Mouse (Mus musculus) adrenal gland (tissue): ENCODE results near the gene Iqcf1.
"Not testable (repeated sequence)": the region's sequence is repeated elsewhere in the genome, so short reads cannot be mapped to it uniquely, and the experiment has no call there.

Source experiments
- intact Hi-C: fragments of 180-260 bp; cut with DNase I; formaldehyde crosslinking; loops from one replicate; pipeline ENCODE4 v1.15.1; 2025

The Iqcf1 gene

DNA sequence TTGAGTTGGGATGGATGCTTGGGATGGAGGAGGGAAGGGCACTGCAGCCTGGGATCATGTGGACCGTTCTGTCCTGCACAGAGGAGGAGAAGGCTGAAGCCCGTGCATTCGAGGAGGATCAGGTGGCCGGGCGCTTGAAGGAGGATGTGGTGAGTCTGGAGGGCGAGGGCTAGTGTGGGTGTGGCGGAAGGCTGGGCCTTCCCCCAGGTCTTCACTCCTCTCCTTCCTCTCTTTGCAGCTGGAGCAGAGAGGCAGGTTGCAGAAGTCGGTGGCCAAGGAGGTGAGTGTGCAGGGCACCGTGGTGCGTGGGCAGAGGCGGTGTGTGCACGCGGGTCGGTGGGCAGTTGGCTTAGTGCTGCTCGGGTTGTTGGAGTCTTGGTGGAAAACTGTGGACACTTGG is 18.7 kb upstream of the Iqcf1 start:
- intact Hi-C loops = no loop called here

DNA sequence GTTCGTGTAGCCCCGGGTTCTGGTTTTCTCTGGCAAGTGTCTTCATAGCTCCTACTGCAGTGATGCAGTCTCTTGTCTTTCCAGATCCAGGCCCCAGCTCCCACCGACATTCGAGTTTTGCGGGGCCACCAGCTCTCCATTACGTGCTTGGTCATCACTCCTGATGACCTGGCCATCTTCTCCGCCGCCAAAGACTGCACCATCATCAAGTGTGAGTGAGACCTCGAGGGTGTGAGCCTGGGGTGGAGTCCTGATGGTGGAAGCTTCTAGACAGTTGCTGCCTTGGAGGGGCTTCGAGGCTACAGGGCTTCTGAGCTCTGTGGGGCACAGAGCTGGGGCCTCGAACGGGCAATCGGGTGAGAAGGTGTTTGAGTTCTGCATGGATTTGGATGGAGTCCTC is 18.1 kb upstream of the Iqcf1 start:
- intact Hi-C loops = no loop called here

DNA sequence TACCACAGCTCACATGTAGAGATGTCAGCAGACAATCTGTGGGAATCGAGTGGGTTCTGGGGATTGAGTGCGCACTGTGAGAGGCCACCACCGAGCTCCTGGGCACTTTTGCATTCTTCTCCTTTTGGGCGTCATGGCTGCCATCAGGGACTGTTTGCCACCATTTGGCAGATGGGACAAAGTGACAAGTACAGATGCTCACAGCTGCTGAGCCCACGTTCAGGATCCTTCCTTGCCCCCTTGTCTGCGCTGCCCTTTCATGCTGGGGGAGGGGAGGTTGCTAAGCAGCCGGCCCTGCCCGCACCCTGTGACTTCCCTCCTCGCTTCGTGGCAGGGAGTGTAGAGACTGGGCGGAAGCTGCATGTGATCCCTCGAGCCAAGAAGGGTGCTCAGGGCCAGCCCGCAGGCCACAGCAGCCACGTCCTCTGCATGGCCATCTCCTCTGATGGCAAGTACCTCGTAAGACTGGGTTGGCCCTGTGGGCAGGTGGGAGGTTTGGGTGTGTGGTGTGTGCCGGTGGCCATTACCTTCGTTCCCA is 17.1 kb upstream of the Iqcf1 start:
- intact Hi-C loops = no loop called here

DNA sequence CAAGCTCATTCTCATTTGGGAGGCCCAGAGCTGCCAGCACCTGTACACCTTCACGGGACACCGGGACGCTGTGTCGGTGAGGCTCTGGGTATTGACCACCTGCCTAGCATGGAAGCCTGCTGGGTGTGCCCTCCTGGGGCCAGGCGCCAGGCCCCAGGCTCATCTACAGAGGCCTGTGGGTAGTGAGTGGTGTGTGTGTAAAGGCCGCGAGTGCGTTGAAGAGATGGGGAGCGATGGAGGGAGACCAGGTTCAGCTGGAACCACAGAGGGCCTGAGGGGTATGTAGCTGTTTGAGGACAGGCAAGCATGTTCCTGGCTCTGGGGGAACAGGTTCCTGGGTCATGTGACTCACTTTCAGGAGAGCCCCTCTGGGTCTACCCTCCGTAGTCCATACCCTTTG is 16.6 kb upstream of the Iqcf1 start:
- intact Hi-C loops = no loop called here

DNA sequence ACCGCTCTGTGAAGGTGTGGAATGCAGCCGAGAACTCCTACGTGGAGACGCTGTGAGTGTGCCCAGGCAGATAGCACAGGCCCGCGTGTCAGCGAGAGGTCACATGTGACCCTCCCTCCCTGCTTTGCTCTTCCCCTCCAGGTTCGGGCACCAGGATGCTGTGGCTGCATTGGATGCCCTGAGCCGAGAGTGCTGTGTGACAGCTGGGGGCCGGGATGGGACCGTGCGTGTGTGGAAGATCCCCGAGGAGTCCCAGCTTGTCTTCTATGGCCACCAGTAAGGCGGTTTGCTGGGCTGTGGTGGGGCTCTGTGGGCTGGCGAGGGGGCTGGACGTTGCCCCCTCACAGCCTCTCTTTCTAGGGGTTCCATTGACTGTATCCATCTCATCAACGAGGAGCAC is 16.2 kb upstream of the Iqcf1 start:
- intact Hi-C loops = no loop called here

DNA sequence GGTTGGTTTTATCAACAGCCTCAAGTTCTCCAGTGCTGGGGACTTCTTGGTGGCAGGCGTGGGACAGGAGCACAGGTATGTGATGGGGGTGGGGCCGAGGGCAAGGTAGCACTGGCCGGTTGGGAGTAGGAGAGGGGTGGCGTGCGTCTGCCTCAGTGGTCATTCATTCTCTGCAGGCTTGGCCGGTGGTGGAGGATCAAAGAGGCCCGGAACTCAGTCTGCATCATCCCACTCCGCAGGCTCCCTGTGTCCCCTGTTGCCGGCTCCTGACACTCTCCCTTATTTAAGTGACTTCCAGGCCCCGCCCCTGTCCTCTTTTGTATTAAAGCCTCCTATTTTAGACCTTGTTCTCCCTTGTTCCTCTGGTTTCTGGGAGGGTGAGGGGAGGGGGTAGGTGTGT is 14.7 kb upstream of the Iqcf1 start:
- intact Hi-C loops = no loop called here

DNA sequence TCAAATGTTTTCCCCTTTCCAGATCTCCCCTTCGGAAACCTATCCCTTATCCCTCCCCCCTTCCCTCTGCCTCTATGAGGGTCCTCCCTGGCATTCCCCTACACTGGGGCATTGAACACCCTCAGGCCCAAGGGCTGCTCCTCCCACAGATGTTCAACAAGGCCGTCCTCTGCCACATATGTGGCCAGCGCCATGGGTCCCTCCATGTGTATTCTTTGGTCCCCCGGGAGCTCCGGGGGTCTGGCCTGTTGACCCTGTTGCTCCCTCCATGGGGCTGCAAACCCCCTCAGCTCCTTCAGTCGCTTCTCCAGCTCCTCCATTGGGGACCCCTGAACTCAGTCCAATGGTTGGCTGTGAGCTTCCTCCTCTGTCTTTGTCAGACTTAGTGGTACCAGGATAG is 12.2 kb upstream of the Iqcf1 start:
- intact Hi-C loops = not testable (repeated sequence)

DNA sequence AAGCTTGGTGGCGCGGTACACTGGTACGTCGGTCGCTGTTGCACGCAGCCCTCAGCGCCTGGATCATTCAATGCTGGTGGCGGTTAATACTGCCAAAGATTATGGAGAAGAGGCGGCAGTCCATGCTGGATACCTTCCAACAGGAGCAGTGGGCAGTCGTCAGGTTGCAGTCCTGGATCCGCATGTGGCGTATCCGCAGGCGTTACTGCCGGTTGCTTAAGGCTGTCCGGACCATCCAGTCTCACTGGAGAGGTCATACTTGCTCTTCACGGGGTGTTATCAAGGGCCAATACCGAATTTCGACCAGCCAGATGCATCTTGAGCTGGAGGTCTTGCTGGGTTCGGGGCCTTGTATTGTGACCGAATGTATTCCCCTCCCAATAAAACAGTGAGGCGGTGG is 2.1 kb downstream of the Iqcf1 start:
- intact Hi-C loops = no loop called here

DNA sequence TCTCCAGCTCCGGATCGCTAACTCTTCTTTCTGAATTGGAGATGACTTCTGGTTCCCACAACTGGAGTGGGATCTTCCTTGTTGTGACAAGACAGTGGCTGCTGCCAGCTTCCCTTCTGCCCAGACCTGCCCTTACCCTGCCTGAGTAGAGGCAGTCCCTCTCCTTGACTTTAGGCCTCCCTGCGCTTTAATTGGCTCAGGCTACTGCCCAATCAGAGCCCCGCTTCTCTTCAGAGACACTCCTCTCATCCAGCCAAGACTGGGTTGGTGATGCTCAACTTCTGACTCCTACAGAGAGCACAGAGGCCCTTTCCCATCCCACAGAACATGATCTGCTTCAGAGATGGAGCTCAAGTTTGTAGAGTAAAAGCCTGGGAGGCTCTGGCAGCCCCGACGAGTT is 4.5 kb downstream of the Iqcf1 start:
- intact Hi-C loops = no loop called here

DNA sequence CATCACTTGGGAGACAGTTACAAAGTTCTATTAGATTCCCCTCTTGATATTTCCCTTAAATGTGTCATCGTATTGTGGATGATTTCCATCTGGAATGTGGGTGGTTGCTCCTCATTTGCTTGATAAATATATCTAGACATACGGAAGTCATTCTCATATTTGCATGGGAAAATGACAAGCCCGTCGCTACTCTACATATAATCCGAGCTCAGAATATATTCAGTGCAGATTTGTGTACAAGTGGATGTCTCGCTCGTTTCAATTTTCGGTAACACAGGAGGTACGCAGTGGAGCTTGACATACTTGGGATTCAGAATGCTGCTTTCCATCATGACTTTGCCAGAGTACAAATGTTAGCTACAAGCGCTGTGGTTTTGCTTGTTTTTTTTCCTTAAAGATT is 9.6 kb downstream of the Iqcf1 start:
- intact Hi-C loops = no loop called here

DNA sequence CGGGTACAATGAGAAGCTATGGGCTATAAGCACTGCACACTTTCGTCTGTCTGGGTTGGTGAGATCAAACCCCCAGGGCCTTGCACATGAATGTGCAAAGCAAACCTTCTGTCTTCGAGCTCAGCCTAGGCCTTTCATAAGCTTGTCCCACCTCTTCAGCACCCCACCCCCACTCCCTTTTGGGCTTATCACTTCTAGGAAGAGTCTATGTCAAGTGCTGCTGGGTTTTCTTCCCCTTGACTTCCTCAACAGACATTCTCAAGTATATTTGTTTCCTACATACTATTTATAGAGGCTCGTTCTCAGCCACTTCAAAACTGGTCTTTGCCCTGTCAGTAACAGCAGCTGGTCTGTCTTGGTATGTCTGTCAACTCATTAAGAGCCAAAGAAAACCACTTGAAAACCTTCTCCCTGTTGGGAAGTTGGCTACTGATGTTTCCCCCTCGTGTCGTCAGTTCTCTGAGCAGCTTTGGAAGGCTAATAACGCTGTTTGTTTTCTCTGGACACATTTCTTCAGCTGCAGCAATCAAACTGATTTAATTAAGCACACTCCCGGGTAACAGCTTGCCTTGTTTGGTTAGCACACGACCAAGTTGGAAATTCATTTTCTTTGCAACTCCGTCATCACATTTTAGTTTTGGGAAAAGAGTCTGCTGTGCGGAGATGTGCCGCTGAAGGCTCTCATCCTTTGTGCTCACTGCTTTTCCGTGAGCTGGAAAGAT is 13.1 kb downstream of the Iqcf1 start:
- intact Hi-C loops = no loop called here

DNA sequence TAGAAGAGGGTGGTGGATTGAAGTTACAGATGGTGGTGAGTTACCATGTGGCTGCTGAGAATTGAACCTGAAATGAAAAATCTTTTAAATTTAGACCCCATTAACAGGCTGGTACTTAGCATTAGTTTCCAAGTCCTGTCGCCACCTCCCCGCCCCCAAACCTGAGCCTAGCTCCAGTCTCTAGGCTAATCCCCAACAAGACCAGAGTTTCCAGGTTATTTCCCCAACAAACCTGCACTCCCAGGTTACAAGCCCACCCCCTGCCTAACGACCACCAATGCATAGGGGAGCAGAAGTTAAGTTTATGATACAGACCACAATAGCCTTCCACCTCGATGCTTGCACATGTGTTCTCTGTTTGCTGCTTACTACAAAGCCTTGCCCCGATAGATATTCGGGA is 13.8 kb downstream of the Iqcf1 start:
- intact Hi-C loops = no loop called here

DNA sequence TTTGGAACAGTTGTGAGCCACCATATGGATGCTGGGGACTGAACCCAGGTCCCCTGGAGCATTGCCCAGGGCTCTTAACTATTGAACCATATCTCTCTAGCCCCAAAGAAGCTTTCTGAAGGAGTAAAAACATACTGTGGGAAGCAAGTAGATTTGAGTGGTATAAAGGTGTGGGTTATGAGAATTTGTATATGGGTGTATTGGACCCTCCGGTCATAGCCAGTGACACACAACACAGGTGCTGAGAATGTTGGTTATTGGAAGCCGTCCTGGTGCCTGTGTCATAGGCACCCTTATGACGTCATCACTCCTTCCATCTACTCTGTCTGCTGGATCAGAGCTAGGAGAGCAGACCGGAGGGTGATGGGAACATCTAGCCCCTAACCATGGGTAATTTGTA is 14.5 kb downstream of the Iqcf1 start, which contains the start of gene Iqcf5:
Iqcf5 (plus strand) TSS at position 301 of the 400 bp plus-strand sequence.
- intact Hi-C loops = no loop called here

DNA sequence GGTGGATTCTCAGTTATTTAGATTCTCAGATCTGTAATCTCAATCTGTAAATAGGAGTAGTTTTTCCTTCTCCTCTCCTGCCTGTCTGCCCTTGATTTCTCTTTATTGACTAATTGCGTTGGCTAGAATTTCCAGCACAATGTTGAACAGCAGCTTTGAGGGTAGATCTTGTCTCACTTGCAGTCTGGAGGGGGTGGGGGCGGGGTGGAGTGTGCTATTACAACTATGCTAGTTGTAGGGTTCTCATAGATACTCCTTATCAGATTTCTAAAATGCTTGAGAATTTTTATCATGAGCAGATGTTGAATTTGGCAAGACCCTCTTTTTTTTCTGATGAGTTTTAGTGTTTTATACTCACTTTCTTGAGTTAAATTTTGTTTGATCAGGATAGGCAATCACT is 19.7 kb downstream of the Iqcf1 start:
- intact Hi-C loops = no loop called here

DNA sequence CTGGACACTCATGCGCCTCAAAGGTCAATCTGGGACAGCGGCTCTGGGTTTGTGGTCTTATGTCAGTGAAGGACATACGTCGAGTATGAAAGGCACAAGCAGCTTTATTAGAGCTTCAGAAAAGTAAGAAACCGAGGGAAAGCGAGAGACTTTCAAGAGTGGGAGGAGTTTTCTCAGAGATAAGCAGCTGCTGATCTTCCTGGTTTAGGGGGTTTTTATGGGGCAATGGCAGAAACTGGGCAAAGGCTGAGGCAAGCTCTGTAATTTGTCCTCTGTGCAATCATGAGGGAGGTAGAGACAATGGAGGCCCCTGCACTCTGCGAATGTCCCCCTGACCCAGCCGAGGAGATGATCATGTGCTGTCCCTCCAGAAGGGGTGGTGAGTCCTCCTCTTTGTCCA is 20.1 kb downstream of the Iqcf1 start:
- intact Hi-C loops = no loop called here

DNA sequence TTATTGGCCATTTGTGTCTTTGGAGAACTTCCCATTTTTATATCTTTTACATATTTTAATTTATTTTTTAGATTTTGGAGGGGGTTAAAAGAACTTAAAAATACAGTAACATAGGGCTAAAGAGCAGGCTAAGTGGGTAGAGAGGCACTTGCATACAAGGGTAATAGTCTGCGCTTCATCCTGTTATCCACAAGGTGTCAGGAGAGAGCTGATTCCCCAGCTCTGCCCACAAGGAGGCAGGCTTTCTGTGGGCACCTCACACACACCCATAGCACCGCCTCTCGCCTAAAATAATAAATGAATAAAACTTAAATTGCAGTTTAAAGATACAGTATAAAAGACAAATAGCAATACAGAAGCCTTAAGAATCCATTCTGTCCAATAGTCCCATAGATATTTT is 32.1 kb downstream of the Iqcf1 start:
- intact Hi-C loops = loop anchor here (10.0 kb wide), 1 partner anchor 113 kb away; no protein-coding TSS in a partner anchor

DNA sequence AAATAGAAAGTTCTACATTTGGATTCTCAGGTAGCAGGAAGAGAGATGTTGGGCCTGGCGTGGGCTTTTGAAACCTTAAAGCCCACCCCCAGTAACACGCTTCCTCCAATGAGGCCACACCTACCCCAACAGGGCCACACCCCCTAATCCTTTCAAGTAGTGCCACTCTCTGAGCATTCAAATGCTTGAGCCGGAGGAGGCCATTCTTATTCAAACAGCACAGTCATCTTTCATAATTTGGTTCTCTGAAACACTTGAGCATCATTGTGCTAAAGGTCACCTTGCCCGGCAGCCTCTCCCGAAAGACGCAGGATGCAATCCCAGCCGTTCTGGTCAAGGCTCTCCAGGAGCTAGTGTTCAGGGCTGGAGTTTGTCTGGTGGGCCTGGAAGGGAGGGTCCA is 34.5 kb downstream of the Iqcf1 start:
- intact Hi-C loops = loop anchor here (10.0 kb wide), 1 partner anchor 111 kb away; no protein-coding TSS in a partner anchor

DNA sequence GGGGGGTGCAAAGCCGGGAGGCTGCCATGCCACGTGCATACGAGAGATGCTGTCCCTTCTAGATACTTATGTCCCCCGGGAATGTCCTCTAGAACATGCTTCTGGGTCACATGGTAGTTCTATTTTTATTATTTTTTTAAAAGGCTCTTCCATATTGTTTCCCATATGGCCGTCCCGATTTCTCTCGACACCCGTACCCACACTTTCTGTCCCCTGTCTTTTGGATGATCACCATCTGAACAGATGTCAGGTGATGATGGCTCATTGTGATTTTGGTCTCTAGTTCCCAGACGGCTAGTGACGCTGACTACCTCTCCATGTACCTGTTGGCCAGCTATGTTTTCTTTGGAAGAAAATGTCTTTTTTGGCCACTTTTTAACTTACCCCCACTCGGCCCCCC is 35.2 kb downstream of the Iqcf1 start:
- intact Hi-C loops = loop anchor here (10.0 kb wide), 1 partner anchor 110 kb away; no protein-coding TSS in a partner anchor
